Mouse (Mus musculus): ENCODE measurements around the gene Alox12.

Gene Alox12

GRCm38 (mm10) chr11:70220731-70221602, 34.2 kb downstream of the Alox12 start, which contains the start of gene Slc16a13:
Gene Slc16a13, minus strand, starts transcription at chr11:70221064.
- peak; percentile 98 for DNase-seq (ENCODE audit: low spot score)

- DNase-seq (ENCODE audit: low spot score): no peak
Observed at GRCm38 (mm10) chr11:70220323-70220722, 34.8 kb downstream of the Alox12 start.

GRCm38 (mm10) chr11:70219873-70220272, 35.3 kb downstream of the Alox12 start:
- DNase-seq (ENCODE audit: low spot score): no peak

- no peak for DNase-seq (ENCODE audit: low spot score)
Observed at GRCm38 (mm10) chr11:70218741-70219470, 36.2 kb downstream of the Alox12 start.

- no peak for DNase-seq (ENCODE audit: low spot score)
Observed at GRCm38 (mm10) chr11:70218039-70218438, 37.1 kb downstream of the Alox12 start.

- no peak for DNase-seq (ENCODE audit: low spot score)
Observed at GRCm38 (mm10) chr11:70216103-70216502, 39.0 kb downstream of the Alox12 start.

GRCm38 (mm10) chr11:70215301-70215700, 39.9 kb downstream of the Alox12 start:
- DNase-seq (ENCODE audit: low spot score): no peak

- DNase-seq (ENCODE audit: low spot score): no peak
Observed at GRCm38 (mm10) chr11:70214856-70215209, 40.3 kb downstream of the Alox12 start.

GRCm38 (mm10) chr11:70214191-70214855, 40.8 kb downstream of the Alox12 start:
- DNase-seq (ENCODE audit: low spot score): no peak

GRCm38 (mm10) chr11:70213736-70214135, 41.4 kb downstream of the Alox12 start:
- no peak for DNase-seq (ENCODE audit: low spot score)

GRCm38 (mm10) chr11:70212896-70213295, 42.3 kb downstream of the Alox12 start:
- peak; percentile 69 for DNase-seq (ENCODE audit: low spot score)

GRCm38 (mm10) chr11:70212423-70212822, 42.7 kb downstream of the Alox12 start, which contains the start of gene Slc16a11:
Gene Slc16a11, plus strand, starts transcription at chr11:70212752.
- DNase-seq (ENCODE audit: low spot score): no peak

GRCm38 (mm10) chr11:70211972-70212371, 43.2 kb downstream of the Alox12 start:
- no peak for DNase-seq (ENCODE audit: low spot score)

- DNase-seq (ENCODE audit: low spot score): no peak
Observed at GRCm38 (mm10) chr11:70210681-70211080, 44.5 kb downstream of the Alox12 start.

- no peak for DNase-seq (ENCODE audit: low spot score)
Observed at GRCm38 (mm10) chr11:70208778-70209388, 46.3 kb downstream of the Alox12 start.

- no peak for DNase-seq (ENCODE audit: low spot score)
Observed at GRCm38 (mm10) chr11:70207283-70207682, 47.9 kb downstream of the Alox12 start.

- no peak for DNase-seq (ENCODE audit: low spot score)
Observed at GRCm38 (mm10) chr11:70206801-70207200, 48.4 kb downstream of the Alox12 start.

- peak; percentile 59 for DNase-seq (ENCODE audit: low spot score)
Observed at GRCm38 (mm10) chr11:70201691-70202090, 53.5 kb downstream of the Alox12 start.

- DNase-seq (ENCODE audit: low spot score): no peak
Observed at GRCm38 (mm10) chr11:70200036-70200608, 55.0 kb downstream of the Alox12 start.

GRCm38 (mm10) chr11:70199107-70199506, 56.0 kb downstream of the Alox12 start:
- DNase-seq (ENCODE audit: low spot score): no peak

- DNase-seq (ENCODE audit: low spot score): no peak
Observed at GRCm38 (mm10) chr11:70198332-70198731, 56.8 kb downstream of the Alox12 start.

All from yolk sac, embryonic 10.5 days (tissue).